Mouse (Mus musculus): ENCODE results near the gene Cd247. TPM values are rescaled to one million over a fixed set of nuclear protein-coding genes. Genes with fewer than 3 reads are reported as not detected.

Cd247 gene
- polyA plus RNA-seq, 1 experiment, result not detected

DNA sequence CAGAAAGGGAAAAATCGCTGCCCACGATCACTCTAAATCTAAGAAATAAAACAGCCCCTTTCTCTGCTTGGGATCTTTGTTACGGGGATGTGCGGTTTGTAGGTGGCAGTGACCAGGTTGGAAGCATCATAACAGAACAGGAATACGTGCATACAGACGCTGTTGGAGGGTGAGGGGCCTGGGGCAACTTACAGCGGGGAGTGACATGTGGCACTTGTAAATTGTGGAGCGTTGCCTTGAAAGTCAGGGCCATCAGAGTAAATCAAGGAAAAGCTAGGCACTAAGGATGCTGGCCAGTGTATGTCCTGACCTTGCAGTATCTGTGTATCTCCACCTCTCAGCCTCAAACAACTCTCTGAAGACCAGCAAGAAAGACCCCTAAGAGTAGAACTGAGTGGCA is 59.9 kb downstream of the Cd247 start:
- Histone ChIP-seq H3K27ac (ENCODE audit: insufficient read depth, low read depth, low read length) (no peak overlapping the region), H3K4me1 (ENCODE audit: control insufficient read depth, insufficient read depth, low read length) (peaks cover 3% of the 10 kb centered on the region; the same call in 1 of the 2 replicates), H3K4me3 (ENCODE audit: insufficient read depth, low read length) (no peak overlapping the region)
- TF ChIP-seq CTCF (IDR thresholded peaks at IDR 0.05; ENCODE audit: low read depth, low read length) (no peak), POLR2A (IDR thresholded peaks at IDR 0.05; ENCODE audit: borderline replicate concordance, low read depth, low read length) (no peak)

DNA sequence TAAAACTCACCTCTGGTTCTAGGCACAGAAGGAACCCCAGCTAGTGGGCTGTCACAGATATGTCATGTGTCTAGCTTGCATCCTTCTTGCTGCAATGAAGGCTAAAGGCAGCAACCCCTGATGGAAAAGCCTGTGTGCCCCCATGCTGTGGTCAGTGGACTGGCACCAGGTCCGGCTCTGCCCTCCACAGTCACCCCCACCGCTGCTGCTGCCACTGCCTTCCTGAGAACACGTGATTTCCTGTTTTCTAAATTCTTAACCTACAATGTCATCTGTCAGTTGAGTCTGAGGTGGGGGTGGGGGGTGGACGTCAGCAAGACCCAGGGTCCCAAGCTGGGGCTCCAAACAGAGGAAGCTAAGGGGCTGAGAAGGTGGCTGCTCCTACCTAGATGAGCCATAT is 60.4 kb downstream of the Cd247 start:
- TF ChIP-seq POLR2A (IDR thresholded peaks at IDR 0.05; ENCODE audit: borderline replicate concordance, low read depth, low read length) (no peak), CTCF (IDR thresholded peaks at IDR 0.05; ENCODE audit: low read depth, low read length) (no peak)
- Histone ChIP-seq H3K4me3 (ENCODE audit: insufficient read depth, low read length) (no peak overlapping the region), H3K27ac (ENCODE audit: insufficient read depth, low read depth, low read length) (no peak overlapping the region), H3K4me1 (ENCODE audit: control insufficient read depth, insufficient read depth, low read length) (peaks cover 3% of the 10 kb centered on the region; the same call in 1 of the 2 replicates)

DNA sequence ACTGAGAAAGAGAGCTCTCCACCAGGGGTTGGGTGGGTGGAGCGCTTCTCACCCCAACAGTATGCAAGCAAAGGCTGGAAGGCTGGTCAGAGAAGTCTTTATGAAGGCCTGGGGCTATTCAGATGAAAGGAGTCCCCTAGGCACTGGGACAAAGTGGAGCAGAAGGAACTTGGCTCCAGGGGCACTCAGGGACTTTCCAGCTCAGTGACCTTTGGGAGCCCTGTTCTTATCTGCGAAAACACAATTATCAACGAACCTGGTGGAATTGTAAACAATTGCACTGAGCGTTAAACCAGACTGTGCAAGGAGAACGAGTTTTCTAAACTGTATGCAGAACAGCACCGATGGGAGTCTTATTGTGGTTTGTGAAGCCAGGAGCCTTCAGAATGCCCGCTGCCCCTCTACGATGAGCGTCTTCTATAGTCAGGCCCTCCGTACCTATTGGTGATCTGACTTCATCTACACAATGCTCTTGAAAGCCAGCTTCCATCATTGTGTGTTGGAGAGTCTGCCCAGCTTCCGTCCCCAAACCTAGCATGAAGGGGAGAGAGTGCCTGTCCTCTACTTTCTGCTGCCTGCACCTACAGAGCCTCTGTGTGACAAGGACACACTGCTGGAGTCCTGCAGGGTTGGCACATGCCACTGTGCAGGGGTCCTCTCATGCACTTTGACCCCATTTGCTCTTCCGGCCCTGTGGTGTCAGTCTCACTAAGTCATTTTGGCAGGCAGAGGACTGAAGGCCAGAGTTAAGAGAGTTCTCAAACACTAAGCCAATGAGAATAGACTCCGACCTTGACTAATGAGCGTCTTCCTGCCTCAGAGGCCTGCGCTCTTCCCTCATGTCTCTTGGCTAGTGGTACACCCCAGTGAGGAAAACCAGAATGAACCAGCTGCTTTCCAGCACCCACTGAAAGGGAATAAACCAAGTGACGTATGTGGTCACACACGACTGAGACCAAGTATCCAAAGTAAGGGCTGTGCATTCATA is 61.3 kb downstream of the Cd247 start:
- no peak overlapping the region for H3K27ac ChIP-seq (ENCODE audit: insufficient read depth, low read depth, low read length)
- H3K4me3 ChIP-seq (ENCODE audit: insufficient read depth, low read length), result no peak overlapping the region
- TF ChIP-seq POLR2A (IDR thresholded peaks at IDR 0.05; ENCODE audit: borderline replicate concordance, low read depth, low read length), result no peak
- TF ChIP-seq CTCF (IDR thresholded peaks at IDR 0.05; ENCODE audit: low read depth, low read length), result no peak
- H3K4me1 ChIP-seq (ENCODE audit: control insufficient read depth, insufficient read depth, low read length), result peaks cover 3% of the 10 kb centered on the region; the same call in 1 of the 2 replicates

DNA sequence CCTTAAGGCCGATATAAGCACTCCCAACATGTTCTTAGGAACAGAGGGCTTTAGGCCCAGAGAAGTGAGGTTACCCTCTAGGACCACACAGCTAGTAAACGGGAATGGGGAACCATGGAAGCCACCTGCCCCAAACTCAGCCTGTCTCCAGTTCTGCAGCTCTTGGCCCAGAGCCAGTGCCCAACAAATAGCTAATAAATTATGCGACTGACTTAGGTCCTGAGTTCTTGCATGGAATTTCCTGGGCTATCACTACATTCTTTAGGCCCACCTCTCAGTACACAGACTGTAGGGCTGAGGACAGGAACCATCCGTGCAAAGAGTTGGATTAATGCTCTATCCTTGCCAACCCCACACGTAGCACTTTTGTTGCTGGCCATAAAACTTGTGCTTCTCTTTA is 63.6 kb downstream of the Cd247 start:
- H3K4me1 ChIP-seq (ENCODE audit: control insufficient read depth, insufficient read depth, low read length), result peaks cover 5% of the 10 kb centered on the region; the same call in 1 of the 2 replicates
- H3K27ac ChIP-seq (ENCODE audit: insufficient read depth, low read depth, low read length), result no peak overlapping the region

DNA sequence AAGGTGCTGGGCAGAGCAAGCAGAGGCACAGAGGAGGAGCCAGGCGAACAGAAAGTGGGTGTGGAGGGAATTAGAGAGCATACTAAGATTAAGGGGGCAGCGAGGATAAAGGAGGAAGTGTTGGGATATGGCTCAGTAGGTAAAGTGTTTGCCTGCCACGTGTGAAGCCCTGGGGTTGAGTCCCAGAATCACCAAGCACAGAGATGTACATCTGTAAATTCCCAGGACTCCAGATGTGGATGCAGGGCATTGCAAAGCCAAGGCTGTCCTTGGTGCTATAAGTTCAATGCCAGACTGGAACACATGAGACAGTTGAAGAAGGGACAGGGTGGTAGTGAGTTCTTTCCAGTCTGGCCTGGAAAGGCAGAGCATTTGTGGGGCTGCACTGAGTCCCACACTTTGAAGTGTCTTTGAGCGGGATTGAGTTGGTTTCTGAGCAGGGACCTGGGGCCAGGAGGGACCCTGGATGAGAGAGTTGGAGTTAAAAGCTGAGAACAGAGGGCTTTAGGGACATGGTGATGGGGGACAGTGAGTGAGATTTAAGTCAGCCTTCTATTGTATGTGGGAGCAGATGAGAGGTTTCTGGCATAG is 64.7 kb downstream of the Cd247 start:
- no peak overlapping the region for H3K4me3 ChIP-seq (ENCODE audit: insufficient read depth, low read length)
- H3K4me1 ChIP-seq (ENCODE audit: control insufficient read depth, insufficient read depth, low read length), result peaks cover 5% of the 10 kb centered on the region; the same call in 1 of the 2 replicates
- no peak overlapping the region for H3K27ac ChIP-seq (ENCODE audit: insufficient read depth, low read depth, low read length)
- TF ChIP-seq POLR2A (IDR thresholded peaks at IDR 0.05; ENCODE audit: borderline replicate concordance, low read depth, low read length) (no peak), CTCF (IDR thresholded peaks at IDR 0.05; ENCODE audit: low read depth, low read length) (no peak)

More for the DNA sequence above, 63.6 kb downstream of the Cd247 start:
- H3K4me3 ChIP-seq (ENCODE audit: insufficient read depth, low read length), result no peak overlapping the region
- TF ChIP-seq CTCF (IDR thresholded peaks at IDR 0.05; ENCODE audit: low read depth, low read length), result no peak
- no peak for TF ChIP-seq POLR2A (IDR thresholded peaks at IDR 0.05; ENCODE audit: borderline replicate concordance, low read depth, low read length)

DNA sequence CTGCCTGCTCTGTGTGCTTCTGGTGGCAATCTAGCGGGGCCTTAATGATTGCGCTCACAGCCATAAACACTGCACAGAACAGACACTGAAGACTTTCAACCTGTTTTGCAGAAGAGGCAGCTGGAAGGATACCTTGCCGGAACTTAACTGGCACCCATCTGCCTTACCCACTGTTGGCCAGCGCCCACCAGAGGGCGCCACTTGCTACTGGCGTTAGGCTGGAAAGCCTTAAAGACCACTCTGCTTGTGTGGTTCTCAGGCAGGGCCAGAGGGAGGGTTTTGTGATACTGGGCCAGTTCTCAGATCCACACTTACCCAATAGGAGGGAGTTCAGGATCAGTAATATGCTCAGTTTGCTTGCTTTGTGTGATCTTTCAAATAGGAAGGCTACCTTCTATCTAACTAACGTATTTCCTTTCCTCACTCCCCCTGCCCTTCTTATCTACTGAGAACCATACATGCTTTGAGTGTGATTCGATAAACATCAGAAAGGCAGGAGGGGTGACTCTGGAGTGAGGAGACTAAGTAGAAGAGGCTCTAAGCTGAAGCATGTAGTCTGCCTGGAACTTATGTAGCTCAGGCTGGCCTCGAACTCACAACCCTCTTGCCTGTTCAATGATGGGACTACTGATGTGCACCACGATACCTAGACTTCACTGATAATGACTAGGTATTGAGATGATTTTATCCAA is 65.4 kb downstream of the Cd247 start:
- H3K27ac ChIP-seq (ENCODE audit: insufficient read depth, low read depth, low read length), result no peak overlapping the region
- no peak overlapping the region for H3K4me3 ChIP-seq (ENCODE audit: insufficient read depth, low read length)
- TF ChIP-seq CTCF (IDR thresholded peaks at IDR 0.05; ENCODE audit: low read depth, low read length) (peak; percentile 89), POLR2A (IDR thresholded peaks at IDR 0.05; ENCODE audit: borderline replicate concordance, low read depth, low read length) (no peak)
- H3K4me1 ChIP-seq (ENCODE audit: control insufficient read depth, insufficient read depth, low read length), result peaks cover 4% of the 10 kb centered on the region; the same call in 1 of the 2 replicates

DNA sequence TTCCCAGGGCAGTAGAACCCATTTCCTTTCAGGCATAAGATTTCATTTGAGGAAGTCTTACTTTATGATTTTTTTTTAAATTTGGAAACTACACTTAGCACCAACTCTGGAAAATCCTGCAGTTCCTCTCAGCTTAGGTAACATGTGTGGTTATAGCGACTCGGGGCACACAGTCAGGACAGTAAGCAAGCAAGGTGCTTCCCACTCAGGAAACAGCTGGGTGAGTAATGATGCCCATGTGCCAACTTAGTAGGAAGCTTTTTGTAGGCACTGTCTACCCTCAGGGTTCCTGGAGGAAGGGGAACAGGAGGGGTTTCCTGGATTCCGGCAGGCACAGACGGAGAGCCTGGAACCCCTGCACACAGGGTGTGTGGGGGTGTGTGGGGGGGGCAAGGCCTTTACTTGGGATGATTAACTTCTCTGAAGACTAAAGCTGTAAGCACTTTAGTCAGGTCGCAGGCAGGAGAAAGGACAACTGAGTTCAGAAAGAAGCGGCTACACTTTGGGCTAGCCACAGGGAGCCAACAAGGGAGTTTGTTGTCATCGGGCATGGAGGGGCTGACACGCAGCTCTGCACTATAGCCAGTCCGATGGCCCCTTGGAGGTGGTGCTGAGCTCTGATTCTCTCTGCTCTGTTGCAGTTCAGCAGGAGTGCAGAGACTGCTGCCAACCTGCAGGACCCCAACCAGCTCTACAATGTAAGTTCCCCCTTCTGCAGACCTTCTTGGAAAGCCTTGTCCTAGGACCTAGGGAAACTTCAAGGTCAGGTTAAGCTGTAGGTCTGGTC is 67.5 kb downstream of the Cd247 start:
- no peak overlapping the region for H3K27ac ChIP-seq (ENCODE audit: insufficient read depth, low read depth, low read length)
- H3K4me3 ChIP-seq (ENCODE audit: insufficient read depth, low read length), result no peak overlapping the region
- no peak for TF ChIP-seq POLR2A (IDR thresholded peaks at IDR 0.05; ENCODE audit: borderline replicate concordance, low read depth, low read length)
- H3K4me1 ChIP-seq (ENCODE audit: control insufficient read depth, insufficient read depth, low read length), result peaks cover 2% of the 10 kb centered on the region; the same call in 1 of the 2 replicates

DNA sequence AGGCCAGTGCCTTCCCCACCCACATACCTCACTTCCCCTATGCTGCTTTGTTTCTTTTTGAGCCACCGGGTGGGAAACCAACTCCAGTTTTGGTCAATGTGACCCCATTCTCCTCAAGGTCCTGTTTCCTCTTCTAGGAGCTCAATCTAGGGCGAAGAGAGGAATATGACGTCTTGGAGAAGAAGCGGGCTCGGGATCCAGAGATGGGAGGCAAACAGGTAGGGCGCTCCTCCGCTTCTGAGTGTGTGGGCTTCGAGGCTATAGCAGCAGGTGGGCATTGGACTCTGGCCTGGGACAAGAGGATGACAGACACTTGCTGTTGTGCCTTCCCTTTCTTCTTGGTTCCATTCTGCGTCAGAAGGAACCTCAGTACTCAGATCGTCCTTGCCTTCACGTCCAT is 68.8 kb downstream of the Cd247 start:
- H3K27ac ChIP-seq (ENCODE audit: insufficient read depth, low read depth, low read length), result no peak overlapping the region
- no peak overlapping the region for H3K4me3 ChIP-seq (ENCODE audit: insufficient read depth, low read length)
- TF ChIP-seq CTCF (IDR thresholded peaks at IDR 0.05; ENCODE audit: low read depth, low read length) (no peak), POLR2A (IDR thresholded peaks at IDR 0.05; ENCODE audit: borderline replicate concordance, low read depth, low read length) (no peak)
- H3K4me1 ChIP-seq (ENCODE audit: control insufficient read depth, insufficient read depth, low read length), result peaks cover 2% of the 10 kb centered on the region; the same call in 1 of the 2 replicates

DNA sequence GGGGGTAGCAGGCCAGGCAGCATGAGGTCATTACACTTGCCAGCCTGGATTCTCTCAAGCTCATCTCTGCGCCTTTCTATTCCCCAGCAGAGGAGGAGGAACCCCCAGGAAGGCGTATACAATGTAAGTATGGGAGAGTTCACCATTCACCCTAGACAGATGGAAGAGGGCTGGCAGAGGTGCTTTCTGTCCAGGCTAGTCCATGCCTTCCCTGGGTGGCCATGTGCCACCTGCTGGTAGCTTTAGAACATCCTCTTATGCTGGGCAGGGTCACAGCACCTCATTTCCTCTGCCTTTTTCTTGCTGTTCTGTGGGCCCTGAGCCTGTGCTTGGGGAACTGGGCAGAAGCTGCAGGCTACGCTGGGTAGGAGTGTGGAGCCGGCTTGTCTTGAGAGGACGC is 69.9 kb downstream of the Cd247 start:
- no peak overlapping the region for H3K4me3 ChIP-seq (ENCODE audit: insufficient read depth, low read length)
- no peak for TF ChIP-seq POLR2A (IDR thresholded peaks at IDR 0.05; ENCODE audit: borderline replicate concordance, low read depth, low read length)
- no peak for TF ChIP-seq CTCF (IDR thresholded peaks at IDR 0.05; ENCODE audit: low read depth, low read length)
- H3K27ac ChIP-seq (ENCODE audit: insufficient read depth, low read depth, low read length), result no peak overlapping the region
- H3K4me1 ChIP-seq (ENCODE audit: control insufficient read depth, insufficient read depth, low read length), result peaks cover 2% of the 10 kb centered on the region; the same call in 1 of the 2 replicates

Measured in bone marrow macrophage, adult 2 months (primary cell).